Mouse (Mus musculus) CD4-positive, CD25-positive, alpha-beta regulatory T cell, adult 4 months (primary cell): ENCODE measurements at regions not wholly inside any gene's neighbourhood (a gene's known extent, or its start where the extent isn't known, plus 50 kb on each side); places are given as distances from the start of the nearest gene placed in this dataset.
A peak's percentile ranks its signal among the peaks of the same experiment; 100 is the strongest.

Source experiments
- ATAC-seq: one replicate; pipeline ENCODE4 v1.8.0; 2017

- ATAC-seq, result no peak
Observed at GRCm38 (mm10) chr4:125941266-125941665, 83.1 kb upstream of the Csf3r start.

DNA sequence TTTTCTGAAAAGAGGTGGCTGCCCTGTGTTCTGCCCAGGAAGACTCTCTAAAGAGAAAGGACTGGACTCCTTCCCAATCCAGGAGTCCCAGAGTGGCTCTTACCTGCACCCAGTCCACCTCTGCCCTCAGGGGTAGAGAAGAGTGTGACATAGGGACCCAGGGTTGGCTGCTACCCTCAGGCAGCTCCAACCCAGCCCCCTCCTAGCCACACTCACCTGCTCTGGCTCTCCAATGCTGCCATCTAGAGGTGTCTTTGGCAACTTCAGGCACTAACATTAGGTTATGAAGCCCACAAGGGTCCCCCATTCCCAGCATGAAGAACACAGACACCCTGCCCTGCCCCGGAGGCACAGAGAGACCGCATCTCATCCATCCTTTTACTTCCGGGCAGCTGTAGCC lies 82.4 kb upstream of the Csf3r start:
- no peak for ATAC-seq

- no peak for ATAC-seq
Observed at GRCm38 (mm10) chr4:125945062-125945461, 79.3 kb upstream of the Csf3r start.

DNA sequence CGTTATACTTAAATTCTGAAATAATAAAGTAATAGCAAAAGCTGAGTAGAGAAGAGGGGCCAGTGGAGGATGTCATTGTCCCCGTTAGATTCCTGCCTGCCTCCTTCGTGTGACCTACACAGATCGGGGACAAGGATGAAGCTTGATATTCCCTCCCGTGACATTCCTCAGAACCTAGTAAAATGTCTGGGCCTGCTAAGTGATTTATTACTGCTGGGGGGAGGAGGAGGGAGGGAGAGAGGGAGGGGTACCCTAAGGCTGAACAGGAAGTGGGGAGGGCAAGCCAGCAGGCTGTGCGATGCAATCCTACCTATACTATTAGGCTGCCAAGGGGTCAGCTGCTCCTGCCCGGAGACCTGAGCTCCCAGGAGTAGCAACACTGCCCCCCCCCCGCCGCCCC lies 64.9 kb upstream of the Csf3r start:
- ATAC-seq, result no peak

GRCm38 (mm10) chr4:125960704-125961279 lies 63.6 kb upstream of the Csf3r start:
- no peak for ATAC-seq

DNA sequence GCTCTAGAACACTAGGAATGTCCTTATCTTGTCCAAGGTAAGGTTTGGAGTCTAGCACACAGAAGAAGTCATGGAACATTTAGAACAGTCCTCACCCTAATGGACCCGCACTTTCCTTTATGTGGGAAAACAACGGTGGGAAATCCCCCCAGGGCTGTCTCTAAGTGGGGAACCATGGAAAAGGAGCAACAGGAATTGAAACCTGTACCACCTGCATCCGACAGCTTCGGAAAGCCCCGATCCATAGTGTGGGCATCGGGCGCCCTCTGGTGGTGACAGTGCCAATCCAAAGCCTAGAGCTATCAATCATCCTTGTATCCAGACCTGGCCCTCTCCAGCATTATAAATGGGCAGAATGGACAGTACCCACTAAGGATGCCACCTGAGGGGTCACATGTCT lies 61.7 kb upstream of the Csf3r start:
- peak; percentile 41 for ATAC-seq
